Mouse (Mus musculus) bone marrow, adult 2 months (tissue): ENCODE data around the gene Rcan2. TPM values are rescaled to one million over a fixed set of nuclear protein-coding genes. Genes with fewer than 3 reads are reported as not detected.
"Not testable (repeated sequence)": the region's sequence is repeated elsewhere in the genome, so short reads cannot be mapped to it uniquely, and the experiment has no call there.

Experiments used
- H3K27ac ChIP-seq: fragments of 200-500 bp; 2 replicates; pipeline ENCODE4 v1.5.1; 2012; ENCODE audit warnings: low read depth, mild to moderate bottlenecking, control low read depth, inconsistent platforms, low read length; ENCODE audit not compliant: control insufficient read depth, poor library complexity, insufficient read depth
- H3K4me1 ChIP-seq: fragments of 200-500 bp; 2 replicates; pipeline ENCODE4 v1.6.1; 2011; ENCODE audit warnings: low read length; ENCODE audit not compliant: control insufficient read depth, insufficient read depth
- H3K4me3 ChIP-seq: fragments of 200-500 bp; replicated peaks from 2 replicates; pipeline ENCODE3; 2011; ENCODE audit warnings: mild to moderate bottlenecking, low read depth, low read length, control low read depth; ENCODE audit not compliant: control insufficient read depth
- CTCF ChIP-seq: fragments of 200-500 bp; IDR thresholded peaks from 2 replicates; pipeline ENCODE4 v1.5.1; 2011; ENCODE audit warnings: low read length, control low read depth; ENCODE audit not compliant: control insufficient read depth, insufficient read depth
- POLR2A ChIP-seq: fragments of 200-500 bp; IDR thresholded peaks from 2 replicates; pipeline ENCODE4 v1.6.1; 2011; ENCODE audit warnings: low read depth, mild to moderate bottlenecking, control low read depth, low read length, borderline replicate concordance; ENCODE audit not compliant: control insufficient read depth
- WGBS: fragments of 180-500 bp; shearing (Covaris S2); methylation state at CpG from one replicate; pipeline ENCODE4 v1.1.7; 2018; 5-methylcytosine and 5-hydroxymethylcytosine counted together
- polyA plus RNA-seq: library from polyadenylated mRNA; stranded (reverse); fragments of >200 nt; gene quantifications from 2 replicates; pipeline ENCODE4 v1.2.4, GENCODE M21; 2011; ENCODE audit warnings: low replicate concordance; ENCODE audit not compliant: missing spikeins, insufficient read depth, insufficient read length

The Rcan2 gene
- polyA plus RNA-seq, 1 experiment = 2.1 TPM

DNA sequence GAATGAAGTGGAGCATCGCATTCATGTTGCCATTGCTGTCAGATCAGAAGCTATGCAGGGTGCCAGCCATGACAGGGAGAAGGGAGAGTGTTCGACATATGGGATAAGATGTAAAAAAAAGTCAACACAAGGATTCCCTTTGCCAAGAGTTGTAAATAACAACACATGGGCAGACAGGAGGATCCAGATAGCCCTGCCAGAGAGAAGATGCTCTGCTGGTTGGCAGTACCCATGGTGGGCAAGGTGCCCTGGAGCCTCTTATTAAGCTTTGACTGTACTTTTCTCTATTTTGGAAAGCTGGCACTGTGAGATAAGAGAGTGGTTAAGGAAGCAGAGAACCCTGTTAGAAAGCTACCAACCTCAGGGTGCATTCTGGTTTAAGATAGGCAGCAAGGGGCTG is 19.8 kb downstream of the Rcan2 start:
- Histone ChIP-seq H3K4me1 (no peaks in the 10 kb centered on the region), H3K4me3 (no peak overlapping the region), H3K27ac (no peak overlapping the region)
- TF ChIP-seq CTCF (no peak), POLR2A (no peak)
- 72% methylated on average over 2 of the region's 2 CpGs for WGBS

DNA sequence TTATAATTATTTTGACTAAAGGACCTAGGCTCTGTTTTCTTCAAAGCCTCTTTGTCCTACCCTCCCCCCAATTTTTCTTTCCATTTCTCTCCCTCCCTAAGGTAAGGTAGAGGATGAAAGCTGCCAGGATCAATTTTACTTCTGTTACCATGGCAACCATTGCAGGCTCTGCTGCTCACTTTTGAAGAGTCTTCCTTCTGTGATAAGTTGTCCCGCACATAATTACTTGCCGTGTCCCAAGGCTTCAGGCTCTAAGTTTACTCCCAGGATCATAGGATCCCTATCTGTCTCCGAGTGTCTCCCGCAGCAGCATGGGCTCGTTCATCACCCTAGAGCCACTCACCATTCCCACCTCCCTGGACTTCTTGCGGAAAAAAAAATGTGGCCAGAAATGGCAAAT is 21.1 kb downstream of the Rcan2 start:
- Histone ChIP-seq H3K27ac (no peak overlapping the region), H3K4me3 (no peak overlapping the region), H3K4me1 (no peaks in the 10 kb centered on the region)
- TF ChIP-seq CTCF = no peak
- no peak for TF ChIP-seq POLR2A
- 86% methylated on average over 6 of the region's 6 CpGs for WGBS

DNA sequence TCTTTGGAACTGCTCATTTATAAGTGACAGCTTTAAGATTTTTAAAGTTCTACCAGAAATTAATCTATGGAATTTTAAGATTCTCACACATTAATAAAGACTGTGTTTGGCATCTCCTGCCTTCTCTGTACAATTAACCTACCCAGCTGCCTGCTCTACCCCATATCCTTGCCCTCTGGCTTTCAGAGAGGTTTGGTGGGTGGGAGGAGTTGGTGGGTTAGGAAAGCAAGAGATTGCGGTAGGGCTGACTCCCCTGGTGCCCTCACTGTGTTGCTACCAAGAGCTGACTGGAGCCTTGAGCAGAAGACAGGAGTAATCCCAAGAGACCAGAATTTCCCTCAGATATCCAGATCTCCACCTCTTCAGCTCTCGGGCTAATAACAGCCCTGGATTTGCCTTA is 21.5 kb downstream of the Rcan2 start:
- no peak overlapping the region for H3K27ac ChIP-seq
- WGBS = 68% methylated on average over 2 of the region's 2 CpGs
- no peak overlapping the region for H3K4me3 ChIP-seq
- TF ChIP-seq CTCF = no peak
- TF ChIP-seq POLR2A = no peak
- H3K4me1 ChIP-seq = no peaks in the 10 kb centered on the region

DNA sequence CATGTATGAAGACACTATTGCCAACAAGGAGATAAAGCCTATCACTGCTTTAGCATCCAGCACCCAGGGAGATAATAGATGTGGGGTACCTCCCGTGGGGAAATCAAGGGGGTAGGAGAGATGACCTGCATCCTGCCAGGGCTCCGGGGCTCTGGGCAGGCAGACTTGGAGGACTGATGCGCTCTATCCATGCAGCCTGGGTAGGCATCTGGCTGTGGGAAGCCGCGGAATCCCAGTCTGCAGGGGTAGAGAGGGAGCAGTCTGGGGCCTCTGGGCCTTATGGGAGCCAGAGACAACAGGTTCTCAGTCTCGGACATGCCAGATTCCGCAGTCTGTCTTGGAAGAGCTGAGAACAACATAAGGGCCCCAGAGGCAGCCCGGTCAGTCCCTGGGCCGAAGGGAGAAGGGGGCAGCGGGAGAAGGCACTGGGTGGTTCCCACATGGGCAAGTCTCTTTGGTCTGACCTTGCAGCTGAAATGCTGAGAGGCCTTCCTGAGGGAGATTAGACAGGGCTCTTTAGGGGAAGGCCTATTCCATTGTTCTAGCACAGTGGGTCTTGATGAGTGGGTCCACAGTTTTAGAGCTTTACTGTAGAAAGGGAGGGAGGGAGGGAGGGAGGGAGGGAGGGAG is 23.7 kb downstream of the Rcan2 start:
- H3K4me3 ChIP-seq = no peak overlapping the region
- no peak overlapping the region for H3K27ac ChIP-seq
- no peaks in the 10 kb centered on the region for H3K4me1 ChIP-seq
- WGBS = 82% methylated on average over 10 of the region's 10 CpGs
- TF ChIP-seq CTCF = no peak
- TF ChIP-seq POLR2A = no peak

DNA sequence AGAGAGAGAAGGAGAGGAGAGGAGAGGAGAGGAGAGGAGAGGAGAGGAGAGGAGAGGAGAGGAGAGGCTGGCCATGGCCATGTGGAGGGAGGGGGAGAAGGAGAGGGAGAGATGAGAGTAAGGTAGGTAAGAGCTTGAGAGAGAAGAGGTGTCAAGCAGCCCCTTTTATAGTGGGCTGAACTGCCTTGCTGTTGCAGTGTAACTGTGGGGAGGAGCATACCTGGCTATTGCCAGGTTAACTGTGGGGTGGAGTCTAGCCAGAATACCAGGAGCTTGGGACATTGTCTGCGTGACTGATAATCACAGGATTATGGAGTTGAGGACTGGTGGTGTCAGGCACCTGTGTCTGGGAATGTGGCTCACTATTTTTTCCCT is 24.2 kb downstream of the Rcan2 start:
- 69% methylated on average over 1 of the region's 1 CpGs for WGBS
- H3K4me1 ChIP-seq, H3K27ac ChIP-seq, H3K4me3 ChIP-seq: not testable (repeated sequence)

DNA sequence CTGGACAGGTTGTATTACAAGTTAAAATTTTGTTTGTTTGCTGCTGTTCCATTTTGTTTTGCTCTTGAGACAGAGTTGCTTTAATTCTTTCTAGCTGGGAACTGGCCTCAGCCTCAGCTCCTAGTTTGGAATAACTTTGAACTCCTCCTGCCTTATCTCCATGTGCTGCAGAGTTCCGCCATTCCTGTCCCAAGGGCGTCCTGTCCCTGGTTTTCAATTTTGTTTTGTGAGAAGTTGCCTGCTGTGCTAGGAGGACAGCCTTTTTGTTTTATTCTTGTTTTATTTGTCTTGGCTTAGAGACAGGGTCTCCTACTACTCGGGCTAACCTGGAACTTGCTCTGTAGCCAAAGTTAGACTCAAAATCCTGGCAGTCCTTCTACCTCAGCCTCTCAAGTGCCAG is 26.1 kb downstream of the Rcan2 start:
- 70% methylated on average over 3 of the region's 3 CpGs for WGBS
- Histone ChIP-seq H3K27ac (no peak overlapping the region), H3K4me1 (no peaks in the 10 kb centered on the region), H3K4me3 (no peak overlapping the region)
- no peak for TF ChIP-seq CTCF

DNA sequence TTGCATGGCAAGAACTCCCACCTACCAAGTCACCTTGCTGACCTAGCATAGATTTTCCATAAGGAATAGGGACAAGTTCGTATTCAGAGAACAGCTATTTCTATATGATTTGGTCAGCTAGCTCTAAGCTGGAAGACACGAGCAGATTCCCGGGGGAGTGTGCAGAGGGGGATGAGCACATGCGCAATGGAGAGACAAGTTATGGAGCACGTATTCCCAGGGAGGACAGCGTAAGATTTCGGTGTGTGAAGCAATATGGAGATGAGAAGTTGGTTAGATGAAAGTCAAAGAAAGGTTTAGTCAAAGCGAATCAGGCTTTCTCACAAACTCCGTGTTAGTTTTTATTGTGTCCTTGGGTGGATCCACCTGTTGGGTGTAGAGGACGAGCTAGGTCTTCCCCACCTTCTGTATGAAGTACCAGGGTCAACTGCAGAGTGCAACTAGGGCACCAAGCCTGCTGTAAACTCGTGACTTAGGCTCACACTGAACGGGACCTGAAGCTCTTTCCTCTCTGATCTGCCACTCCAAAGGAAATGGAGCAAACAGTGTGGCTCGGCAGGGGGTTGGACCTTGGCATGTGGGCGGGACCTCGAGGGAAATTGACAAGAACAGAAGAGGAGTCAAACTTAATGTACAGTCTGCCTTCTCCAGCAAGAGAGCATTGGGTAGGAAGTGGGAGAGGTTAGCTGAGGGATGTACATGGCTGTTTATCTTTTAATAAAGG is 31.4 kb downstream of the Rcan2 start:
- TF ChIP-seq POLR2A (no peak), CTCF (no peak)
- no peak overlapping the region for H3K27ac ChIP-seq
- no peaks in the 10 kb centered on the region for H3K4me1 ChIP-seq
- no peak overlapping the region for H3K4me3 ChIP-seq
- 66% methylated on average over 15 of the region's 15 CpGs for WGBS

DNA sequence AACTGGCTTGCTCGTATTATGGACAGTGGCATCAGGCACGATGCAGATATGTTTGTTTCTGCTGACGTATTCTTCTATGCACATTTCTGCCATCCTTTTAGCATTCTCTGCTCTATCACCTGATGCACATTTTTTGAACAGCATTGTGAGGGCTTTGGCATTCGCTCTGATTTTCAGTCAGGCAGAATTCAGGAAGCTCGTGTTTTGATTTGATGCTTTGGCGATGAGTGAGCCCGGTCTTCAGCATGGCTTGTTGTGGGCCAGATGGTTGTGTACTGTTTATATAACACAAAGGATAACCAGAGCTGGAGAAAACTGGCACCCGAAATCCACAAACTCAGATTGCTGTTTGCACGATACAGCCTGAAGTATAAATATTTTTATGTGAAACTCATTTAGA is 39.1 kb downstream of the Rcan2 start:
- H3K4me3 ChIP-seq = no peak overlapping the region
- 84% methylated on average over 9 of the region's 9 CpGs for WGBS
- no peaks in the 10 kb centered on the region for H3K4me1 ChIP-seq

DNA sequence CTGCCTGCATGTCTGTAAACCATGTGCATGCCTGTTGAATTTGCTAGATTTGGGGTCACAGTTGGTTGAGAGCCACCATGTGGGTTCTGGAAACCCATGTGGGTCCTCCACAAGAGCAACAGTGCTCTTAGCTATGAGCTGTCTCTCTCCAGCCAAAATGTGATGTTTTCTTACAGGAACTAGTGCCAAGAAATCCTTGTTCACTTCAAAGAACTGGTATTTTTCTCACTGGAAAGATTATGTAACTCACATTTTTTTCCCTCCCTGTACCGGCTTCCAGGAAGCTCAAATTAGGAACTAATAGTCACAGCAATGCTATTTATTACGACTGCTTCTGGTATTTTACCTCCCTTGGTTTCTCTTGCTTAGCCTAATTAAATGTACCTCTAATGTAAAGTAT is 45.6 kb downstream of the Rcan2 start:
- Histone ChIP-seq H3K4me1 (no peaks in the 10 kb centered on the region), H3K27ac (no peak overlapping the region), H3K4me3 (no peak overlapping the region)
- TF ChIP-seq POLR2A (no peak), CTCF (no peak)
- 27% methylated on average over 2 of the region's 2 CpGs for whole genome bisulfite sequencing

More for the DNA sequence above, 39.1 kb downstream of the Rcan2 start:
- no peak overlapping the region for H3K27ac ChIP-seq
- TF ChIP-seq POLR2A = no peak
- TF ChIP-seq CTCF = no peak
